Mouse (Mus musculus) frontal cortex, postnatal 14 days (tissue): ENCODE data around the gene Vcpkmt.
"Not testable (repeated sequence)": the region's sequence is repeated elsewhere in the genome, so short reads cannot be mapped to it uniquely, and the experiment has no call there.

Experiments
- DNase-seq, 2 experiments: peaks; one replicate each; pipeline ENCODE4 v3.0.0; 2022; ENCODE audit warnings: low spot score in 2 of 2

Vcpkmt gene

GRCm38 (mm10) chr12:69582613-69583269 is at the start of gene Vcpkmt:
Gene Vcpkmt, minus strand, starts transcription at chr12:69583028.
- peak; percentile 76 to 83 for DNase-seq

GRCm38 (mm10) chr12:69618590-69618989 is 35.8 kb upstream of the Vcpkmt start:
- not testable (repeated sequence) for DNase-seq

- DNase-seq, result no peak
These were observed 21.5 kb upstream of the Vcpkmt start for GRCm38 (mm10) chr12:69604367-69604766.

- DNase-seq, result no peak
These were observed 14.6 kb upstream of the Vcpkmt start for GRCm38 (mm10) chr12:69597446-69597845.

GRCm38 (mm10) chr12:69593130-69593529 is 10.3 kb upstream of the Vcpkmt start:
- no peak for DNase-seq

GRCm38 (mm10) chr12:69583270-69583629 is 422 bp upstream of the Vcpkmt start:
- no peak for DNase-seq

GRCm38 (mm10) chr12:69582216-69582612 is 614 bp downstream of the Vcpkmt start:
- DNase-seq, result no peak

- DNase-seq, result no peak
These were observed 3.2 kb downstream of the Vcpkmt start for GRCm38 (mm10) chr12:69579623-69580022.

GRCm38 (mm10) chr12:69576120-69576627 is 6.7 kb downstream of the Vcpkmt start:
- DNase-seq, result no peak

- DNase-seq, result peak in 1 of 2 experiments; percentile 79
These were observed 8.6 kb downstream of the Vcpkmt start for GRCm38 (mm10) chr12:69573916-69574881.

GRCm38 (mm10) chr12:69573271-69573670 is 9.6 kb downstream of the Vcpkmt start:
- DNase-seq, result no peak

- DNase-seq, result no peak
These were observed 12.9 kb downstream of the Vcpkmt start for GRCm38 (mm10) chr12:69569926-69570325.

GRCm38 (mm10) chr12:69568266-69568665 is 14.6 kb downstream of the Vcpkmt start:
- no peak for DNase-seq

GRCm38 (mm10) chr12:69561006-69561405 is 21.8 kb downstream of the Vcpkmt start:
- not testable (repeated sequence) for DNase-seq

- no peak for DNase-seq
These were observed 26.5 kb downstream of the Vcpkmt start for GRCm38 (mm10) chr12:69556221-69556861.

- no peak for DNase-seq
These were observed 37.2 kb downstream of the Vcpkmt start for GRCm38 (mm10) chr12:69545456-69546178.

- DNase-seq, result no peak
These were observed 37.8 kb downstream of the Vcpkmt start for GRCm38 (mm10) chr12:69544994-69545393.

GRCm38 (mm10) chr12:69544562-69544961 is 38.3 kb downstream of the Vcpkmt start:
- DNase-seq, result no peak

GRCm38 (mm10) chr12:69542376-69542775 is 40.5 kb downstream of the Vcpkmt start:
- no peak for DNase-seq

- no peak for DNase-seq
These were observed 41.2 kb downstream of the Vcpkmt start for GRCm38 (mm10) chr12:69541663-69542062.

GRCm38 (mm10) chr12:69539353-69539752 is 43.5 kb downstream of the Vcpkmt start:
- no peak for DNase-seq
